Mouse (Mus musculus): ENCODE results near the gene Cfap54. TPM values are rescaled to one million over a fixed set of nuclear protein-coding genes. Genes with fewer than 3 reads are reported as not detected.

Cfap54 gene
- polyA plus RNA-seq, 1 experiment from 2014 or later: 0.40 TPM

DNA sequence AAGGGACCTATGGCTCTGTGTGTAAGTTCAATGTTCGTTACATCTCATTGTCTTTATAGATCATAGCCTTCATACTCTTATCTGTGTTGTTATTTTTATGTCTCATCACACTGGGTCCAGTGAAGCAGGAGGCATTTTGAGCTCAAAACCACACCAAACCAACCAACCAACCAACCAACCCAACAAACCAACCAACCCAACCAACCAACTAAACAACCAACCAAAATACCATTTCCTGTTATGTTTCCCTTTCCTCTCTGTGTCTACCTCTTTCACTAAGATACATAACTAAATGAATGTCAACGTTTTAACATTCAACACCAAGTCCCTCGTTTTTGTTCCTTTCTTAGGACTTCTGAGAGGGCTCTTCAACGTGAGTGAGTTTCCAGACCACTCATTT lies 40.0 kb downstream of the Cfap54 start:
- no peak overlapping the region for H3K4me3 ChIP-seq (ENCODE audit: low read length)
- no peak for ATAC-seq (ENCODE audit: low FRiP score, low TSS enrichment)
- no peak overlapping the region for H3K27ac ChIP-seq (ENCODE audit: low read length)
- no peaks in the 10 kb centered on the region for H3K27me3 ChIP-seq (ENCODE audit: insufficient read depth, low read length)
- H3K4me1 ChIP-seq (ENCODE audit: insufficient read depth, low read length): no peaks in the 10 kb centered on the region
- H3K9ac ChIP-seq (replicated peaks; ENCODE audit: low read length): no peak overlapping the region
- no peak overlapping the region for H3K4me2 ChIP-seq (replicated peaks; ENCODE audit: low read depth, low read length)
- no peaks in the 10 kb centered on the region for H3K36me3 ChIP-seq (ENCODE audit: insufficient read depth, low read length)
- H3K9me3 ChIP-seq (ENCODE audit: low read length): no peaks in the 10 kb centered on the region
- 76% methylated on average over 4 of the region's 4 CpGs for WGBS

DNA sequence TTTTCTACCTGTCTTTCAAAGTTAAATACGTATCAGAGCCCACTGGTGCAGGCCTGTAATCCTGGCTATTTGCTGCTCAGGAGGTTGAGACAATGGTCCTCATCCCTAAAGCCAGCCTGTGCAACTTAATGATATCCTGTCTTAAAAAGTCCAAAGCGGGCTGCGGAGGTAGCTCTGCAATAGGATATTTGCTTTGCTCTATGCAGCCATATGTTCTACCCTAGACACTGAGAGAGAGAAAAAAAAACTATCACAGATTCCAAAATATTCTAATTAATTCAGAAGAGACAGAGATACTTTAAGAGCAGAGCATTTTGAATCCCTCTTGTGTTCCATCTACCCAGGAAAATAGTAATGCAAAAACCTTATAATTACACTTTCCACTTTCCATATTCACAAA lies 44.9 kb downstream of the Cfap54 start:
- WGBS: 87% methylated on average over 3 of the region's 3 CpGs
- Histone ChIP-seq H3K4me3 (ENCODE audit: low read length) (no peak overlapping the region), H3K27me3 (ENCODE audit: insufficient read depth, low read length) (no peaks in the 10 kb centered on the region), H3K27ac (ENCODE audit: low read length) (no peak overlapping the region), H3K36me3 (ENCODE audit: insufficient read depth, low read length) (no peaks in the 10 kb centered on the region), H3K4me2 (replicated peaks; ENCODE audit: low read depth, low read length) (no peak overlapping the region), H3K4me1 (ENCODE audit: insufficient read depth, low read length) (no peaks in the 10 kb centered on the region), H3K9me3 (ENCODE audit: low read length) (no peaks in the 10 kb centered on the region), H3K9ac (replicated peaks; ENCODE audit: low read length) (no peak overlapping the region)
- ATAC-seq (ENCODE audit: low FRiP score, low TSS enrichment): no peak

DNA sequence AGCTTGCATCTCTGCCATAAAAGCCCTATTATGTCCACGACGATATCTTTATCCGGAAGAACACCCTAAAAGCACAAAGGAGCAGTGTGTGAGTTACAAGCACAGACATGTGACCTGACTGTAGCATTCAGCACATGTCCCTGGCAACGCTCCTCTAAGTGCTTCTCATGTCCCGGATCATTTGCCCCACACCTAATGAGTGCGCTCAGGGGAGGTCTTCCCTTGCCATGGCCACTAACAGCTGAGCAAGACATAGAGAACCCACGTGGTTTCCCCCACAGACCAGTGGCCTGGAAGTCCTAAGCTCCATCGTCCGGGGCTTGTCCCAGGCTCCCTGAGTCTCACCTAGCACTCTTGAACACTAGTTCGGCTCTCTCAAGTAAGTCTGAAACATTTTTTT lies 45.9 kb downstream of the Cfap54 start:
- H3K36me3 ChIP-seq (ENCODE audit: insufficient read depth, low read length): no peaks in the 10 kb centered on the region
- no peak overlapping the region for H3K4me3 ChIP-seq (ENCODE audit: low read length)
- H3K9ac ChIP-seq (replicated peaks; ENCODE audit: low read length): no peak overlapping the region
- no peaks in the 10 kb centered on the region for H3K27me3 ChIP-seq (ENCODE audit: insufficient read depth, low read length)
- no peaks in the 10 kb centered on the region for H3K4me1 ChIP-seq (ENCODE audit: insufficient read depth, low read length)
- WGBS: 73% methylated on average over 10 of the region's 10 CpGs
- no peak overlapping the region for H3K4me2 ChIP-seq (replicated peaks; ENCODE audit: low read depth, low read length)
- H3K27ac ChIP-seq (ENCODE audit: low read length): no peak overlapping the region
- H3K9me3 ChIP-seq (ENCODE audit: low read length): no peaks in the 10 kb centered on the region
- no peak for ATAC-seq (ENCODE audit: low FRiP score, low TSS enrichment)

DNA sequence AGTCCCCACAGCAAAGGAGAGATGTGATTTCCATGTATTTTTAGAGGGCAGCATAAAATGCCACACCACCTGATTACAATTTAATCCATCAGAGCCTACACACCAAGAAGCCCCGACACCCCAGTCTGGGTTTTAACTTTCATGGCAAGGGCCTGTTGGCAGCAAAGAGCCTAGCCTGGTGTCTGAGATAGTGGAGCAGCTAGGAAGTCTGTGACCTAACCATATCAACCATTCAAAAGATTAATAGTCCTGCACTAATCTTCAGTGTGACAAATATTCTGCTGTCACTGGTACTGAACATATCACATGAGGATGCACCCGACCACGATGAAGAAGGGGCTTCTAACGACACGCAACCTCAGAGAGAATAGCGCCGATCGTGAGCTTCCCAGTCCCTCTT lies 58.1 kb downstream of the Cfap54 start:
- Histone ChIP-seq H3K9me3 (ENCODE audit: low read length) (no peaks in the 10 kb centered on the region), H3K4me1 (ENCODE audit: insufficient read depth, low read length) (no peaks in the 10 kb centered on the region), H3K4me3 (ENCODE audit: low read length) (no peak overlapping the region), H3K27ac (ENCODE audit: low read length) (no peak overlapping the region), H3K4me2 (replicated peaks; ENCODE audit: low read depth, low read length) (no peak overlapping the region), H3K36me3 (ENCODE audit: insufficient read depth, low read length) (no peaks in the 10 kb centered on the region), H3K9ac (replicated peaks; ENCODE audit: low read length) (no peak overlapping the region), H3K27me3 (ENCODE audit: insufficient read depth, low read length) (no peaks in the 10 kb centered on the region)
- WGBS: 59% methylated on average over 8 of the region's 8 CpGs
- ATAC-seq (ENCODE audit: low FRiP score, low TSS enrichment): no peak

DNA sequence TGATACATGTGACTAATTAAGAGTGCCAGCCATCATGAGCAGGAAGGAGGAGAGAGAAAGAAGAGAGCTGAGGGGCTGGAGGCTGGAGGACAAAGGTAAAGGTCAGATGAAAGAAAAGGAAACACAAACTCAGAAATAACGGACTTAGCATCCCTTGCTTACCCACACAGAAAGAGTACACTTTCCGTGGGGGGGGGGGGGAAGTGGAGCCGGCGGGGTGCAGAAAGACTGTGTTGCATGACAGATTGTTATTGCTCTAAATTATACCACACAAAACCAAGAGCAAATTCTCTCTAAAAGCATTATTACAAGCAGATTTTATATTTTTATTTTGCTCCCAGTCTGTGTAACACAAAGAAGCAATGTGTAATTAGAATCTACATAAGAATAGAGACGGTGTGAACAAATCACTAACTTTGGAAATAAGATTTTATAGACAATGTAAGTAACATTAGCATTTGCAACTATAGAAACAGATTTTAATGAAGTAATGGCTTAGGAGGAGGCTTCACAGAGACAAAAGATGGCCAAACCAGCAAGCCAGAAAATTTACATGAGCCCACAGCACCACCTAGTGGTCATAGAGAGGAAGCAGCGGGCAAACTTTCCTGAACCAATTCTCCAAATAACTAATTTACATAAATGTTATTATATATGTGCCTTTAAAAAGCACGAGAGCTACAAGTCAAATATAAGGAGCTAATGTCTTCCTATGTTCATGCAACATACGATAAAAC lies 67.2 kb downstream of the Cfap54 start:
- H3K36me3 ChIP-seq (ENCODE audit: insufficient read depth, low read length): no peaks in the 10 kb centered on the region
- no peak overlapping the region for H3K4me2 ChIP-seq (replicated peaks; ENCODE audit: low read depth, low read length)
- no peaks in the 10 kb centered on the region for H3K4me1 ChIP-seq (ENCODE audit: insufficient read depth, low read length)
- peaks cover 4% of the 10 kb centered on the region; the same call in 1 of the 2 replicates for H3K9me3 ChIP-seq (ENCODE audit: low read length)
- no peak for ATAC-seq (ENCODE audit: low FRiP score, low TSS enrichment)
- 30% methylated on average over 8 of the region's 8 CpGs for WGBS
- no peak overlapping the region for H3K9ac ChIP-seq (replicated peaks; ENCODE audit: low read length)
- no peaks in the 10 kb centered on the region for H3K27me3 ChIP-seq (ENCODE audit: insufficient read depth, low read length)
- H3K27ac ChIP-seq (ENCODE audit: low read length): no peak overlapping the region
- H3K4me3 ChIP-seq (ENCODE audit: low read length): no peak overlapping the region

DNA sequence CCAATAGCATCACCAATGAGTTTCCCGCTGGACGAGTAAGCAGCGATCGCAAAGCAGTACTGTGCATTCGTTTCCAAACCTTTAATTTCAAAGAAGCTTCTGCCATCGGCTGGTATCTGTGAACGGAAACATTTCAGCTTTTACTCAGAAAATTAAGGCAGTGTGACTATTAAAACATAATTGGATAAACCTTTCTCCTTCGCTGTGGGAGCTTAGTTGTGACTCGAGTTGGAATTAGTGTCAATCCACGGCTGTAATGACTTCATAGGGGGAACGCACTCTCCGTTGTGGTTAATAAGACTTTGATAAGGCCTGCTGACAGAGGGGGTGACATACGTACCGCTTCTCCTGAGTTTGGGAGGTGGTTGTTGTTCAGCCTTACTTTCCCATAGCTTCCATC lies 70.3 kb downstream of the Cfap54 start:
- ATAC-seq (ENCODE audit: low FRiP score, low TSS enrichment): no peak
- 89% methylated on average over 14 of the region's 14 CpGs for WGBS
- H3K9ac ChIP-seq (replicated peaks; ENCODE audit: low read length): no peak overlapping the region
- H3K4me1 ChIP-seq (ENCODE audit: insufficient read depth, low read length): no peaks in the 10 kb centered on the region
- H3K27me3 ChIP-seq (ENCODE audit: insufficient read depth, low read length): no peaks in the 10 kb centered on the region
- no peak overlapping the region for H3K4me3 ChIP-seq (ENCODE audit: low read length)
- H3K36me3 ChIP-seq (ENCODE audit: insufficient read depth, low read length): no peaks in the 10 kb centered on the region
- H3K9me3 ChIP-seq (ENCODE audit: low read length): peaks cover 4% of the 10 kb centered on the region; the same call in 1 of the 2 replicates
- no peak overlapping the region for H3K4me2 ChIP-seq (replicated peaks; ENCODE audit: low read depth, low read length)
- no peak overlapping the region for H3K27ac ChIP-seq (ENCODE audit: low read length)

DNA sequence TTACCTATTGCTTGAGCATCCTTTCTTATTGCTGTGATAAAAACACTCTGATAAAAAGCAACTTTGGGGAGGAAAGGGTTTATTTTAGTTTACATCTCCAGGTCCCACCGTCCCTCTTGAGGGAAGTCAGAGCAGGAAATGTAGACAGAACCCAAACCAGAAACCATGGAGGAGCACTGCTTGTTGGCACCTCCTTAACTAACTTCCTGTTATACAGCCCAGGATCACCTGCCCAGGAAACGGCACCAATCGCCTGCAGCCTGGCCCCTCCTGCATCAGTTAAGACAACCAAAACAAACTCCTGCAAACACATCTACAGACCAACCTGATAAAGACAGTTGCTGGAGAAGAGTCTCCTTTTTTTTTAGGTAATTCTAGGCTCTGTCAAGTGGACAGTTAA lies 74.4 kb downstream of the Cfap54 start:
- H3K9ac ChIP-seq (replicated peaks; ENCODE audit: low read length): no peak overlapping the region
- no peak overlapping the region for H3K4me3 ChIP-seq (ENCODE audit: low read length)
- no peaks in the 10 kb centered on the region for H3K9me3 ChIP-seq (ENCODE audit: low read length)
- H3K27me3 ChIP-seq (ENCODE audit: insufficient read depth, low read length): no peaks in the 10 kb centered on the region
- H3K4me2 ChIP-seq (replicated peaks; ENCODE audit: low read depth, low read length): no peak overlapping the region
- no peak overlapping the region for H3K27ac ChIP-seq (ENCODE audit: low read length)
- no peaks in the 10 kb centered on the region for H3K4me1 ChIP-seq (ENCODE audit: insufficient read depth, low read length)
- WGBS: 51% methylated on average over 3 of the region's 3 CpGs
- ATAC-seq (ENCODE audit: low FRiP score, low TSS enrichment): no peak
- no peaks in the 10 kb centered on the region for H3K36me3 ChIP-seq (ENCODE audit: insufficient read depth, low read length)

DNA sequence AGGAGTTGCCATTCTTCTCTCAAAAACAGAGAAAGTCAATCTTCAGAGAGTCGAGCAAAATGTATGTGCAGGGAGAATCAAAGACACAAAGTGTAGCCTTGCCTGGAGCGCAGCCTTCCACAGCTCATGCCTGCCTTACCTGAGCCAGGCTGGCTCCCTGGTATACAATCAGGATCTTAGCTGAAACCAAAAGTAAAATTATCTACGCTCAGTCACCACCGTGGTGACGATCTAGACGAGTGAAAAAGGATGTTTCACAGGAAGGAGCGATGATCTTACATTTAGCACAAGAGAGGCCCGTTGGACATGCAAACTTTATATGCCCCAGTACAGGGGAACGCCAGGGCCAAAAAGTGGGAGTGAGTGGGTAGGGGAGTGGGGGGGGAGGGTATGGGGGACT lies 75.0 kb downstream of the Cfap54 start:
- Histone ChIP-seq H3K4me1 (ENCODE audit: insufficient read depth, low read length) (no peaks in the 10 kb centered on the region), H3K36me3 (ENCODE audit: insufficient read depth, low read length) (no peaks in the 10 kb centered on the region), H3K4me3 (ENCODE audit: low read length) (no peak overlapping the region), H3K9me3 (ENCODE audit: low read length) (no peaks in the 10 kb centered on the region), H3K27me3 (ENCODE audit: insufficient read depth, low read length) (no peaks in the 10 kb centered on the region), H3K27ac (ENCODE audit: low read length) (no peak overlapping the region), H3K9ac (replicated peaks; ENCODE audit: low read length) (no peak overlapping the region), H3K4me2 (replicated peaks; ENCODE audit: low read depth, low read length) (no peak overlapping the region)
- no peak for ATAC-seq (ENCODE audit: low FRiP score, low TSS enrichment)
- 86% methylated on average over 9 of the region's 9 CpGs for WGBS

DNA sequence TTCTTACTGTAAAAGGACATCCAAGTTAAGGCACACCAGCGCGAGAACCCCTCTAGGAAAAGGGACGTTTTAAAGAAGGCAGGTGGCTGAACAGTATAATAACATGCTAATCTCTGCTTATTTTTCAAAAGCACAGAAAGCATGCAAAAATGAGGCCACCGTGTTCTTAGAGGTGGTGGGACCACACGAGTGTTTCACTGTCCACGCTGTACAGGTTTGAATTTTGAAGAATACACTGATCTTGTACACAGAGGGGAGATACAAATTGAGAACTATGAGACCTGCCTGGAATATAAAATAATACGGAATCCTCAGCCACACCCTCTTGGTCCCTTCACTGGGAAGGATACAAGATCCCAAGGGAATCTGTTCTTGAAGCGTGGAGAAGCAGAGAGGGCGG lies 82.9 kb downstream of the Cfap54 start:
- no peaks in the 10 kb centered on the region for H3K4me1 ChIP-seq (ENCODE audit: insufficient read depth, low read length)
- no peaks in the 10 kb centered on the region for H3K36me3 ChIP-seq (ENCODE audit: insufficient read depth, low read length)
- no peak overlapping the region for H3K4me3 ChIP-seq (ENCODE audit: low read length)
- no peaks in the 10 kb centered on the region for H3K27me3 ChIP-seq (ENCODE audit: insufficient read depth, low read length)
- WGBS: 86% methylated on average over 9 of the region's 9 CpGs
- H3K27ac ChIP-seq (ENCODE audit: low read length): no peak overlapping the region
- no peaks in the 10 kb centered on the region for H3K9me3 ChIP-seq (ENCODE audit: low read length)
- no peak overlapping the region for H3K9ac ChIP-seq (replicated peaks; ENCODE audit: low read length)
- no peak for ATAC-seq (ENCODE audit: low FRiP score, low TSS enrichment)
- no peak overlapping the region for H3K4me2 ChIP-seq (replicated peaks; ENCODE audit: low read depth, low read length)

DNA sequence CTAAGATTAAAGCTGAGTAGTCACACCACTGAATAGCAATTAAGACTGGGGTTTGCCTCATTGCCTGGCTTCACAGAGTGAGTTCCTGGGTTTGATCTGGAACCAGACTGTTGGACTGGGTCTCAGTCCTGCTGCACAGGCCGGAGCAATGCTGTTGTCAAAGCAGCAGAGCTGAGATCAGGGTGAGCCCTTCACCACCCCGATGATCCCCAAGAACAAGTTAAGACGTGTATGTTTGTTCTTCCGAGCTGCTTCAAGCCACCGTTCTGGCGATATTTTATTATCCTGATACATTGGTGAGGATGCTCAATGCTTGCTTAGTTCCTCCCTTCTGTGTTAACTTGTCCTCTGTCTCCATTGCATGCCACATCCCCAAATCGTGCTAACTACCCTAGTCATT lies 86.2 kb downstream of the Cfap54 start:
- ATAC-seq (ENCODE audit: low FRiP score, low TSS enrichment): no peak
- Histone ChIP-seq H3K27me3 (ENCODE audit: insufficient read depth, low read length) (no peaks in the 10 kb centered on the region), H3K27ac (ENCODE audit: low read length) (no peak overlapping the region), H3K4me2 (replicated peaks; ENCODE audit: low read depth, low read length) (no peak overlapping the region), H3K9ac (replicated peaks; ENCODE audit: low read length) (no peak overlapping the region), H3K36me3 (ENCODE audit: insufficient read depth, low read length) (no peaks in the 10 kb centered on the region), H3K4me1 (ENCODE audit: insufficient read depth, low read length) (no peaks in the 10 kb centered on the region), H3K4me3 (ENCODE audit: low read length) (no peak overlapping the region), H3K9me3 (ENCODE audit: low read length) (no peaks in the 10 kb centered on the region)
- WGBS: 86% methylated on average over 7 of the region's 7 CpGs

Data from kidney, embryonic 16.5 days (tissue).